Mouse (Mus musculus) left cerebral cortex, adult 11 months (tissue): ENCODE data around the gene Zhx3.

Source experiments
- DNase-seq: peaks from one replicate; pipeline ENCODE4 v3.0.0; 2022; ENCODE audit warnings: low spot score

Gene Zhx3

GRCm38 (mm10) chr2:160756583-160757203 lies 116.1 kb downstream of the Zhx3 start:
- no peak for DNase-seq

GRCm38 (mm10) chr2:160747075-160747474 lies 125.7 kb downstream of the Zhx3 start:
- DNase-seq: no peak

- no peak for DNase-seq
Measured at GRCm38 (mm10) chr2:160746637-160747036, 126.2 kb downstream of the Zhx3 start.

- no peak for DNase-seq
Measured at GRCm38 (mm10) chr2:160745497-160745896, 127.3 kb downstream of the Zhx3 start.

- no peak for DNase-seq
Measured at GRCm38 (mm10) chr2:160744823-160745210, 128.0 kb downstream of the Zhx3 start.

- no peak for DNase-seq
Measured at GRCm38 (mm10) chr2:160744040-160744822, 128.6 kb downstream of the Zhx3 start.

GRCm38 (mm10) chr2:160742161-160742609 lies 130.6 kb downstream of the Zhx3 start:
- DNase-seq: no peak

- no peak for DNase-seq
Measured at GRCm38 (mm10) chr2:160741580-160741979, 131.2 kb downstream of the Zhx3 start.

GRCm38 (mm10) chr2:160740521-160741156 lies 132.2 kb downstream of the Zhx3 start:
- no peak for DNase-seq

GRCm38 (mm10) chr2:160739647-160740356 lies 133.0 kb downstream of the Zhx3 start:
- no peak for DNase-seq

- no peak for DNase-seq
Measured at GRCm38 (mm10) chr2:160738354-160738753, 134.4 kb downstream of the Zhx3 start.

- DNase-seq: no peak
Measured at GRCm38 (mm10) chr2:160736466-160736865, 136.3 kb downstream of the Zhx3 start.

- no peak for DNase-seq
Measured at GRCm38 (mm10) chr2:160735706-160736310, 137.0 kb downstream of the Zhx3 start.

GRCm38 (mm10) chr2:160734331-160734730 lies 138.5 kb downstream of the Zhx3 start:
- DNase-seq: no peak

- no peak for DNase-seq
Measured at GRCm38 (mm10) chr2:160733131-160733531, 139.7 kb downstream of the Zhx3 start.

- DNase-seq: no peak
Measured at GRCm38 (mm10) chr2:160732420-160732995, 140.3 kb downstream of the Zhx3 start.

GRCm38 (mm10) chr2:160731839-160732261 lies 140.9 kb downstream of the Zhx3 start:
- DNase-seq: peak; percentile 47

GRCm38 (mm10) chr2:160731117-160731838 lies 141.5 kb downstream of the Zhx3 start, which contains the start of gene Plcg1:
Gene Plcg1 (plus strand): TSS chr2:160731300.
- peak; percentile 90 for DNase-seq

GRCm38 (mm10) chr2:160730797-160731116 lies 142.0 kb downstream of the Zhx3 start:
- no peak for DNase-seq

GRCm38 (mm10) chr2:160729851-160730796 lies 142.7 kb downstream of the Zhx3 start:
- DNase-seq: no peak
